Mouse (Mus musculus) cortical plate, adult 2 months (tissue): ENCODE data around the gene Vps33a.
"Not testable (repeated sequence)": the region's sequence is repeated elsewhere in the genome, so short reads cannot be mapped to it uniquely, and the experiment has no call there.

Experiments used
- CTCF ChIP-seq: fragments of 200-500 bp; IDR thresholded peaks from 2 replicates; pipeline ENCODE4 v1.5.1; 2011; ENCODE audit warnings: mild to moderate bottlenecking, control low read depth, low read length; ENCODE audit not compliant: insufficient read depth; ENCODE audit errors: extremely low read depth
- POLR2A ChIP-seq: fragments of 200-500 bp; IDR thresholded peaks from 2 replicates; pipeline ENCODE4 v1.6.1; 2011; ENCODE audit warnings: mild to moderate bottlenecking, low read length, control low read depth; ENCODE audit not compliant: insufficient read depth; ENCODE audit errors: extremely low read depth

- not testable (repeated sequence) for TF ChIP-seq POLR2A, CTCF
Observed at GRCm38 (mm10) chr5:123511426-123511825, 61.4 kb downstream of the Vps33a start.
